Mouse (Mus musculus) left cerebral cortex, postnatal 10 days (tissue): ENCODE measurements around the gene Hoxa3. TPM values are rescaled to one million over a fixed set of nuclear protein-coding genes. Genes with fewer than 3 reads are reported as not detected.

ENCODE experiments used
- DNase-seq, 2 experiments: peaks; one replicate each; pipeline ENCODE4 v3.0.0; 2021 to 2022; ENCODE audit warnings: low spot score in 2 of 2, mixed read lengths in 1 of 2; ENCODE audit errors: extremely low spot score in 1 of 2
- intact Hi-C: fragments of 180-260 bp; cut with DNase I; formaldehyde crosslinking; loops from one replicate; pipeline ENCODE4 v1.15.1; 2025
- total RNA-seq, 2 experiments: library from RNA; stranded (reverse); gene quantifications; 2 replicates each; pipeline ENCODE4 v1.2.3; 2021

The Hoxa3 gene
- total RNA-seq, result not detected

DNA sequence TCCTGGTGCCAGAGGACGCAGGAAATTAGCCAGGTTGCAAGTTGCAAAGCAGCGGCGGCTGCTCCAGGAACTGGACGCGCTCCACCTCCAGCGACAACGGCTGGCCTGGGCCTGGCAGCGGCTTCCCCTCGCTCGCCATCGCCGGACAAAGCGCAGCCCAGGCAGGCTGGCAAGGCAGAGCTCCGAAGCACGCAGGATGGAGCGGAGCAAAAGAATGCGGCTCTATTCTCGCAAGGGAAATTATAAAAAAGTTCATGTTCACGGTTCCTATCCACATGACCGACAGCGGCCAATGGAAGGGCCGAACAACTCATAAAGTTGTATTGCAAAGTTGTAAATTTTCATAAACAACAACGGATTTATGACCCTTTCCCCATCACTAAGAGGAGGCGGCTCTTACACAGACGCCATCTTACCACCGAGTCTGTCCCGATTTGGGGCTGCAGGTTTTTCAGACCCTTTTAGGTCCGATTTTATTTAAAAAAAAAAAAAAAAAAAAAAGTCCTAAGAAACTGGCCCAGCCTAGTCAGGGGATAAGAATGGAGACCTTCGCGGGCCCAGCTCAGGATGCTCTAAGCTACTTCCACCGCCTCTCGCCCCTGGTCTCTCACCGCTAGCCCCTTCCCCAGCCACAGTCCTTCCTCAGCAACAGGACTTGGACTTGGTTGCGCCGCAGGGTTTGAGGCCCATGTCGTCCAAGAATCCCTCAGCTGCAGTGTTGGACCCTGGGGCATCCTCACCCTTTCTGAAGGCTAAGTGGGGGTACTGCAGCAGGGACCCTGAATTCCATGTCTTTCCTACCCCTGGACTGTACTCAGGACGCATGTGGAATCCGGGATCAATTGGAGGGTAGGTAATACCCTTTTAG is at the start of gene Hoxa3, which contains the start of gene Gm28308:
Gene Hoxa3 (minus strand): TSS at position 218 of the 868 bp plus-strand sequence.
Gene Gm28308 (minus strand): TSS at position 221 of the 868 bp plus-strand sequence.
- no peak for DNase-seq
- intact Hi-C loops, result no loop called here

DNA sequence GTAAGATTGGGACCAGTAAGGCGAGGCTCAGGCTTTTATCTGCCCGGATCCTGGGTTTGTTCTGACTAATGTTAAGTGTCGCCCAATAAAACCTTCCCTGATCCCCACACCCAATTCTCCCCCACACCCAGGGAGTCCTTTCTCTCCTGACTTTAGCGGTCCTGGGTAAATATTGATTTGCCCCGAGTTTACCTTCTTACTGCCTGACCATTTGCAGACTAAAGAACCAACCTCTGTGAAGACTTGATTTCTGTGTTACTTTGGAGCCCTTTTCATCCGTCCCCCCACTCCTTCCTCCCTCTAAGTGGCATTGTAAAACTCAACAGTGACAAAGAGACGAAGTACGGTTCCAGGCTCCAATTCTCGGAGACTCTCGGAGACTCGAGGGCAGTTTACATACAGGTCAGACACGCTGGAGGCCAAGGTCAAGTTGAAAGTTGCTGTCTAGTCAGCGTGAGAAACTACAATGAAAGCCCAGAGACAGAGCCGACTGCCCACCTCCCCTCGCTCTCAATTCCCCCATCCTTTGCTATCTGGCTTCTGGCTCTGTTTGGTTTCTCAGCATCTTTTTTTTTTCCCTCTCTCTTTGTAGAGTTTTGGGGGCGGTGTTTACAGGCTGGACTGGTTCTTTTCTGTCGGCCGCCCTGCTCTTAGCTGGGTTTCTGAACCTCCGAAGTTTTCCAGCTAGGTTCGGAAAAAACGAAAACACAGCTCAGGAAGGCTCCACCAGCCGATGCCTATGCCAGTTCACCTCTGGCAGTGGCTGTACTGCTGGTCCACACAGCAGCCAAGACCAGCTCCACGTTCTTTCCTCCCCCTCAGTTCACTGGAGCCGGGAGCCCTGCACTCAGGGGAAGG is 49.6 kb upstream of the Hoxa3 start:
- intact Hi-C loops, result loop anchor here (10.0 kb wide), 1 partner anchor 52 kb away; the partner anchor contains the start of gene Evx1
- DNase-seq, result no peak

DNA sequence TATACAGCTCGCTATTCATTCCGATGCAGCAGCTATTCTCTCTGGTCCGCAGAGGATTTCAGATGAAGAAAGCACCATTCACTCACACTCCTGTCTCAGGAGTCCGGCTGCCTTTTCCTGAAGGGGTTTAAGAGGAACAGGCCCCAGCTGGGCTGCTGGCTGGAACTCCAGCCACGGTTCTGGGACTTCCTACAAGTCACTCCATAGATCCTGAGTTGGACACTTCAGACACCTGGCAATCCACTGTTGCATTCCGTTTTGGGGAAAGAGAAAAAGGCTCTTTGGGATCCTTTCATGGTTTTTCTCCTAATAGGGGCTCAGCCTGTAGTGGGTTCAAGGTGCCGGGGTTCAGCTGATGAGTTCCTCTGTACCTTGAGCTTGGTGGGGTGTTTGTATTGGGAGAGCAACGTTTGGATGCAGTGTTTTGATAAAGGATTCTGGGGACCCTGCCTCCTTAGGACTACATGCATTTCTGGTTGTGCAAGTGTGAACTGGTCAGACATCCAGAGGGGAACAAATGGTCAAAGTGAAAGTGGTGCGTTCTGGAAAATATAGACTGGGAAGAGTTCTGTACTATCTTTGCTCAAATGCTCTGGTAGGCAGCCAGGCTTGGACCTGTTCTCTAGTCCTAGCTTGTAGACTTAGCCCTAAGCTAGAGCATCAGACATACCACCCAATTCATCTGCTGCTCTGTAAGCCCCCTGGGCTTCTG is 48.8 kb upstream of the Hoxa3 start:
- DNase-seq, result no peak
- intact Hi-C loops, result loop anchor here (10.0 kb wide), 1 partner anchor 53 kb away; the partner anchor contains the start of gene Evx1

DNA sequence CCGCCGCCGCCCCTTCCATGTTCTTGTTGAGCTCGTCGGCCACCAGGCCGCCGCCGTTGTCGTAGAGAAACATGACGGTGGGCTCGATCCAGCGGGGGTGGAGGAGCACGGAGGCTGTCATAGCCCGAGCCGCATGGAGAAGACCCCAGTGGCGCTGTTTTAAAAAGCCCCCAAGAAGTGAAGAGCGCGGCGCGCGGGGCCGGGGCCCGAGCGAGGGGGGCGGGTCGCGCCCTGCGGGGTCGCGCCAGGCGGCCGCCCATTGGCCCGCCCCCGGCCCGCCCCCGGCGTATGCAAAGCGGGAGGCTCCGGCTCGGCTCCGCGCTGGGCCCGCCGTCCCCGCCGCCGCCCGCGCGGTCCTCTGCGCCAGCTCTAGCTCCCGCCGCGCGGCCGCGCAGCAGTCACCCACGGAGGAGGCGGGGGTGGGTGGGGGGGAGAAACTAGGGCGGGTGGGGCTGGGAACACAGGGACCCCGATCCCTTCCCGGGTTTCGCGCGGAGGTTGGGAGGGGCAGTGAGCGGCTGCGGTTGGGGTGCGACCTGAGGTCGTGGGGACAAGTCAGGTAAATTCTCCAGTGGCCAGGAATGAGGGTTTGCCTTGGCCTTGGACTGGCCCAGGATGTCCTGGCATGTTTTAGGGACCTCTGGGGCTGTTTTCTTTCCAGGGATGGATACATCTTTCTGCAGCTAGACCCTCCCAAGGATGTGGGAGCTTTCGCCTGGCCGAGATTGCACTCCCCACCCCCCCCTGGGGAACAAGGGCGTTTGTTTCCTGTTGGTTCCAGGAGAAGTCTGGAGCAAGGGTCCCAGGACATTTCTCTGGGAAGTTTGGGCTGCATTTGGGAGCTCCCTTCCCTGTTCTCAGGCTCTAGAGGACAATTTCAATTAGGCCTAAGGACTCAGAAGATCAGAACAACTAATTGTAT is 47.8 kb upstream of the Hoxa3 start, which contains the start of gene Hoxa13:
Gene Hoxa13 (minus strand): TSS at position 227 of the 922 bp plus-strand sequence.
- intact Hi-C loops, result loop anchor here (10.0 kb wide), 1 partner anchor 54 kb away; the partner anchor contains the start of gene Evx1
- no peak for DNase-seq

DNA sequence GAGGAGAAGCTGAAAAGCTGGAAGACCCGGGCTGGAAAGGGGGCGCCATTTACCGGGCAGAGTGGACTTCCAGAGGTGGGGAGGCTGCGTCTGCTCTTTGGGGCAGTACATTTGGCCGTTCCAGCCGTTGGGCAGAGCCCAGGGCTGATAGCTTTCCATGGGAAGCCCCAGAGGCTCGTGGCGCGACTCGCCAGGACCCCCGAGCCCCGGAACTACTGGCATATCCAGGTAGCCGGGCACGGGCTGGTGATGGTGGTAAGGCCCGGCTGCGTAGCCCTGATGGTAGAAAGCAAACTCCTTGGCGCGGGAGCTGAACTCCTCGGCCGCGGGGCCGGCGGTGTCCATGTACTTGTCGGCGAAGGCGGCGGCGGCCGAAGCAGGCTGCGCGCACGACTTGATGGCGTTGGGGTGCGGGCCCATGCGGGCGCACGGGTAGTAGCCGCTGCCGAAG is 46.7 kb upstream of the Hoxa3 start:
- no peak for DNase-seq
- intact Hi-C loops, result loop anchor here (5.0 to 10.0 kb wide), 3 partner anchors 55 to 885 kb away; partner anchors contain the start of gene Evx1

DNA sequence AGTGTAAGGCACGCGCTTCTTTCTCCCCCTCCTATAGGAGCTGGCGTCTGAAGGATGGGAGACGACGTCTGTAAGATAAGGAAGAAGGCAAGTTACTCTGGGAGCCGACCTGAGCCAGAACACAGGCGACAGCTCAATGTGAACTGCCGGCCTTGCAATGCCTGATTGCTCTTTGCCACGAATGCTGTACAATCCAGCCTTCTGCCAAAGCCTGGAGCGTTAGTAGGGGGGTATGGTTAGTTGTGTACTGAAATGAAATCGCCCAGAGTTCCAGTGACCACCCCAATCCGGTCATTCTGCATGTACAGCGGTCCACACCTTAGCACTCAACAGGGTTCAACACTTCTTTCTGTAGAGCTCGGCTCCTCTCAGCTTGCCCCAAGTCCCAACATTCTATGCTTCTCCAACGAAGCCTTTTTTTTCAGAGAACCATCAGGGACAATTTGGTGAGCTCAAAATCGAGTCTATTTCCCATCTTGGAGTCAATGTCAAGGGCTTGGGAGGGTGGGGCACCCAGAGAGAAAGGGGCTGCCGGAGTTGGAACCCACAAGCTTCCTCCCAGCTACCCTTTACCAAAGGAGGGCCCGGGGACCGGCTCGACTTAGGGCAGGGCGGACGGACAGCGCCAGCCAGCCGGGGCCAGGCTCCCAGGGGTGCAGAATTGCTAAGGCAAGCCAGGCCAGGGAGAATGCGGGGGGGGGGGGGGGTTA is 46.1 kb upstream of the Hoxa3 start:
- intact Hi-C loops, result loop anchor here (5.0 to 10.0 kb wide), 2 partner anchors 578 to 886 kb away; no protein-coding TSS in a partner anchor
- DNase-seq, result no peak

DNA sequence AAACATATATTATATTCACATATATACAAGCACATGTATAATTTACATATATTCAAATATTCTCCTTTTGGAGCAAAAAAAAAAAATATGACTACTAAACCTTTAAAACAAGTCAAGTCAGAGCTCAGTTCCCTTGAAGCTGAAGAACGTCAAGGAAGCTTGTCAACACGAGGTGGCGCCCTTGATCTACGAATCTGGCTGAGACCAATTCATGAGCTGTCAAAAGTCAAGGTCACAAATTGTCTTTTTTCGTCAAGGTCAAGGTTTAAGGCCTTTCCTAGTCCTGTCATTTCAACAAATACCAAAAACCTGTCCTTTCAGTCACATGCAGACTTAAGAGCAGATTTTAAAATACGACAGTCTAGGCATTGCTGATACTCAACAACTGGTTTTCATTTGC is 43.8 kb upstream of the Hoxa3 start:
- peak; percentile 23 to 73 for DNase-seq
- intact Hi-C loops, result loop anchor here (5.0 to 10.0 kb wide), 2 partner anchors 580 to 888 kb away; no protein-coding TSS in a partner anchor

DNA sequence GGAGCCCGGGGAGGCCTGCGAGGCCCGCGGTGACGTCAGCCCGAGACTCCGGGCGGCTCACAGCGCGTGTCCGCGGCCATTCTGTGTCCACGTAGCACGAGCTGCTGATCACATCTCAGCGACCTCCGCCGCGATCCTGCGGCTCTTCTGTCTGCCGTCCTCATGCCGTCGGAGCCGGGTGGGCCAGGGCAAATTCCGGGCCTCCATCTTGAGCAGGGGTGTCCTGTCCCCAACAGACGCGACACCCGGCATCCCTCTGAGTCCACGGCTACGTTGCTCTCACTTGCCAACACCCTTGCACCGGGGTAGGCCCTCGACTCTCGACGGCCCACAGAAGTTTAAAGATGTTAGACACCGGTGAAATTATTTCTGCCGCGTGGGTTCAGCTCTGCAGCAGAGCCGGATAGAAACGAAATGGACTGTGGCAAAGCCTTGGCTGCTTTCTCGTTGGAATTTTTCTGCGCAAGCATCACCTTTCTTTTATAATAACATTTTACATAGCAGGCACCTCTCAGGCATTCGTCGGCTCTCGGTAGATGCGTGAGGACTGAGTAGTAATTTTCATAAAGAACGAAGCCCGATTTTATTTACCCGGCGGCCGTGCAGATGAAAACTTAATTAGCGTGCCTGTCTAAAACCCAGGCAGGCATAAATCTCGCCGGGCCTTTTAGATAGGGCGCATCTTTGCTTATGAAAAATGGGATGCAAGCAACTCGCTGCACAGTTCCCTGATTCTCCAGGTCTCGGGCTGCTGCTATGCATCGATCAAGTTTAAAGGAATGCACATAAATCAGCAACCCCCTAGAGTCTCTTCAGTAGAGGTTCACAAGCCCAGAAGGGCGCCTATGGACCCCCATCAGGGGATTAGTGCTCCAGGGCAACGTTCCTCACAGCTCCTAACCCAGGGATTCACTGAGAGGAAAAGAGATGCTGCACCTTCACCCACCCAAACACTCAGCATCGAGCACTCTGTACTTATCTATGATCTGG is 40.7 kb upstream of the Hoxa3 start:
- DNase-seq, result no peak
- intact Hi-C loops, result loop anchor here (10.0 kb wide), 1 partner anchor 891 kb away; no protein-coding TSS in a partner anchor

DNA sequence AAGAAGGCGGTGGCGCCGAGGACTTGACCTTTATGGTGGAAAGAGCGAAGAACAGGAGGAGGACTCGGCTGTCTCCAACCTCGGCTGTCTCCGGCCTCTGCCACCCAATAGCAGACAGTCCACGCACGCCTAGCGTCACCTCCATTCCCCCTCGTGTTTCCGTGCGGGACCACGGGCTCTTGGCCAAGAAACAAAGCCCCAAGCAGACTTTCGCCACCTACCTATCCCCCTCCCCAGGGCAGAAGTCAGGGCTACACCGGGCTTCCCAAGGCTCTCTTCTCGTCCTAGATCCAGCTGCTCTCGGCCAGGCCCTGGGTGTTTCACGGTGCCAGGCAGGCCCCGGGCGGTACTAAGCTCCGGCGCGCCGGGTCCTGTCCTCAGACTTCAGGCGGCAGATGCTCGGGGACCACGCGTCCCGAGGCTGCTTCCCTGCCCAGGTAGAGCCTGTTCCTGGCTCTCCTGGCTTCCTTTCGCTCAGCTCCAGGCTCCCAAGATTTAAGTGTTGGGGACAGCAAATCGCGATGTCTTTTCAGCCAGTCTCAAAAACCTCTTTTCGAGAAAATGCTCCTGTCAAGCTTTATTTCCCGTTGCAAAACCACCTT is 39.7 kb upstream of the Hoxa3 start:
- intact Hi-C loops, result loop anchor here (10.0 kb wide), 1 partner anchor 892 kb away; no protein-coding TSS in a partner anchor

DNA sequence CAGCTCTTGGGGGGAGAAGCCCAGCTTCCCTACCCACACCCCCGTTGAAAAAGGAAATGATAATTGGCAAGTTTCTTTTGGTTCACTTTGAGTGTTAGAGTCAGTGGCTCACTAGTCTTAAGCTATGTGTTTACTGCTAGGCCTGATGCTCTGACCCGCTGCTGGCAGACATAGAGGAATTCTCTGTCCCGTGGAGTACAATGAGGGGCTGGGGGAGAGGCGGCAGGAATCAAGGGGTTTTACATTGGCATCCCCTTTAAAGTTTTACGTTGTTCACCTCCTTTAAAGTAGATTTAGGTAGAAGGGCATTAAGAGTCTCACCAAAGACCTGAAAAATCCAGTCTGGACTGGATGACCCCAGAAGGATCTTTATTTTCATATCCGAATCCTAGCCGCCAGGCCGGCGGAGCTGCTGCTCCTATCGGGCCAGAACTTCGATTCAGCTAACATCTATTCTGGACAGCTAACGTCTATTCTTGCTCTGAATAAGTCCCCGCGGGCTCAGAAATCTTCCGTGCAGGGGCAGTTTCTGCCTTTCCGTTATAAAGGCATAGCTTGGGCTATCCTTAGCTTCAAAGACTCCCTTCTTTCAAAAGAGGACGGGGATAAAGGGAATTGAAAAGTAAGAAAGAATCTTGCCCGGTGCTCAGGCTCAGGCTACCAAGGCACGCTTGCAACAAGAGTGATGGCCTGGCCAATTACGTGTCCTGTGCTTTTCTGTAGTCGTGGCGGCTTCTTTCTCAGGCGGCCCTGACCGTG is 39.1 kb upstream of the Hoxa3 start:
- intact Hi-C loops, result loop anchor here (10.0 kb wide), 1 partner anchor 893 kb away; no protein-coding TSS in a partner anchor
- DNase-seq, result no peak

More for the DNA sequence above, 39.7 kb upstream of the Hoxa3 start:
- no peak for DNase-seq

DNA sequence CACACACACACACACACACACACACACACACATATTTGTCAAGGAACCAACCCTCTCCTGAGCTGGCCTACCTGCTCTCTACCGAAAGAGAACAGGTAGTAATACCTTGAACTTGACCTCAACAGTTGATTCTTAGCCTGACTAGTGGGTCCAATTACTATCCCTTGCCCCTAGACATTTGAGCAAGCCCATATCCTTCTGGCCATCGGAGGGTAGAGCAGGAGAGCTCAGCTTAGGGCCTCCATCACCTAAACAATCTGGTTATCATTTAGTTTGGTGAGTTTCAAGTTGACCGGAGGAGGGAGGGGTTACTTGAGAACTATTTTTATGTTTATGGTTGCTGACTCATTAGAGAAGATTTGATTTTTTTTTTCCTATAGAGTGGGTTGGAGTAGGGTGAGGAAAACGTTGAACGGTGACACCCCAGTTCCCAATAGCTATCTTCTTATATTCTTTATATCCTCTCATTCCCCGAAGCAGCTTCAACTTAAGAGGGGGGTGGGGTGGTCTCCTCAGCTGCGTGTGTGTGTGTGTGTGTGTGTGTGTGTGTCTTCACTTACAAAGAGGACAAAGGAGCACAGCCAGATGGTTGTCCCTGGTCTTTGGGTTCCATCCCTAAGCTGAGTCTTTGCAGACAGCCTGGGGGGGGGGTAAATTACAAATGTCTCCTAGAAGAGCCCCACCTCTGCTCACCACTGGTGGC is 38.2 kb upstream of the Hoxa3 start:
- intact Hi-C loops, result loop anchor here (10.0 kb wide), 1 partner anchor 893 kb away; no protein-coding TSS in a partner anchor

DNA sequence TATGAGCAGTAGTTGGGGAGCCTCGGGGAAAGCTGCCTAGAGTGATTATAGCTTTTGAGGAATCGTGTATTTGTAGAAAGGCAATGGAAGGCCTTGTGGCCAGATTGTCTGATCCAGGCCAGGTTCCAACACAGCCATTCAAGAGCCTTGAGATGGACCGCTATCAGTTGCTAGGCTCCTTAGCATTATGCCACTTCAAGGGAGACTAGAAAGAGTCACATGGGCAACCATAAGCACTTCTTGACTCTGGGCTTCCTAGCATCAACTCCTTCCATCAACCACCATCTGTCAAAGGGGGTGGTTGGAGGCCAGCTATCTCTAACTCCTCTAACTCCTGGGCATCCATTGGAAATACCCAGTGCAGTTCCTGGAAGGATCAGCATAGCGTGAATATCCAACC is 36.7 kb upstream of the Hoxa3 start:
- intact Hi-C loops, result loop anchor here (10.0 kb wide), 1 partner anchor 895 kb away; no protein-coding TSS in a partner anchor

More for the DNA sequence above, 38.2 kb upstream of the Hoxa3 start:
- DNase-seq, result no peak

DNA sequence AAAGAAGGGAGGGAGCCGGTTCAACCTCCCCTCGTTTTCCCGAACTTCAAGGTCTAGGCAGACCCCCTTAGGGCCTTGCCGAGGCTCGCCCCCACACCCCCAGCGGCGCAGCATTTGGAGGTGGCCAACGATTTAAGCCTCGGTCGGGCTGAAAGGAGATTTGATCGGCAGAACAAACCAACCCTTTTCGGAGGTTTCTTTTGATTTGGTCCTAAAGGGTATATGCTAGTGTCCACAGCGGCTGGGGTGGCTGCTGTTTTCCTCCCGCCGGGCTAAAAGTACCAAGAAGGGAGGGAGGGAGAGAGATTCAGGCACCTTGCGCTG is 36.2 kb upstream of the Hoxa3 start:
- intact Hi-C loops, result no loop called here
- DNase-seq, result no peak

More for the DNA sequence above, 36.7 kb upstream of the Hoxa3 start:
- DNase-seq, result no peak
